Mouse (Mus musculus): ENCODE measurements around the gene Ddx39.

- TF ChIP-seq CTCF (IDR thresholded peaks at IDR 0.05; ENCODE audit: low read depth, low read length) (no peak), POLR2AphosphoS5 (IDR thresholded peaks at IDR 0.05; ENCODE audit: insufficient replicate concordance, low read depth, low read length) (no peak), GATA1 (IDR thresholded peaks at IDR 0.05; ENCODE audit: borderline replicate concordance, low read length) (no peak), TAL1 (conservative IDR thresholded peaks at IDR 0.05; ENCODE audit: low read depth, low read length) (no peak)
Observed at GRCm38 (mm10) chr8:83684517-83684916, 30.5 kb upstream of the Ddx39 start.

Measured in G1E (cell line).